Mouse (Mus musculus) c-Kit-positive CD71-positive TER-119-negative erythroid progenitor cells, embryonic 14.5 days (primary cell): ENCODE results near the gene Gm9999.

Experiments used
- DNase-seq: peaks from one replicate; pipeline ENCODE4 v3.0.0-alpha.2; 2013; ENCODE audit warnings: low read depth

Gene Gm9999

GRCm38 (mm10) chr7:47027520-47027919 is 44.1 kb downstream of the Gm9999 start:
- DNase-seq: no peak

- DNase-seq: no peak
Measured at GRCm38 (mm10) chr7:47030517-47031193, 47.3 kb downstream of the Gm9999 start.

GRCm38 (mm10) chr7:47031371-47031770 is 48.0 kb downstream of the Gm9999 start:
- no peak for DNase-seq

- no peak for DNase-seq
Measured at GRCm38 (mm10) chr7:47034785-47035384, 51.5 kb downstream of the Gm9999 start.

GRCm38 (mm10) chr7:47035426-47035825 is 52.0 kb downstream of the Gm9999 start:
- no peak for DNase-seq
